Mouse (Mus musculus) kidney, adult 18-20 months (tissue): ENCODE results near the gene Gm5065.

Experiments used
- DNase-seq: peaks from one replicate; pipeline ENCODE4 v3.0.0; 2021

The Gm5065 gene

GRCm38 (mm10) chr7:5350237-5350636 lies at the start of gene Gm5065:
Gene Gm5065, plus strand, starts transcription at chr7:5350537.
- no peak for DNase-seq

DNA sequence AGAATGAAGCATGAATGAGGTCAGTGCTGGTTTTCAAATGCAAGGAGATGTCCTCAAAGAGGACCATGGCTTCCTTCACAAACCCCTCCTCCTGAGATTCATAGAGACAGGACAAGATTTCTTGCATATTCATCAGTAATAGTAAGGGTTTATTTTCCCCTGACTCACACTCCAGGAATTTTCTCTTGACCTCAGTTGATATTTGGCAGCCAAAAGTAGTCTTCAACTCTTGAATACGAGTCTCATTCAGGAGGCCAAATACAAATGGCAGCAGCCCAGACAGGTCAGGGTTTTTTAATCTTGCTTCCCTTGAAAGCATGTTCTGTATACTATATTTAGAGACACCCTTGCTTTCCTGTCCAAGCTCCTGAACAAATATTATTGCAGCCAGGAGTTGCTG lies 22.8 kb upstream of the Gm5065 start:
- no peak for DNase-seq

DNA sequence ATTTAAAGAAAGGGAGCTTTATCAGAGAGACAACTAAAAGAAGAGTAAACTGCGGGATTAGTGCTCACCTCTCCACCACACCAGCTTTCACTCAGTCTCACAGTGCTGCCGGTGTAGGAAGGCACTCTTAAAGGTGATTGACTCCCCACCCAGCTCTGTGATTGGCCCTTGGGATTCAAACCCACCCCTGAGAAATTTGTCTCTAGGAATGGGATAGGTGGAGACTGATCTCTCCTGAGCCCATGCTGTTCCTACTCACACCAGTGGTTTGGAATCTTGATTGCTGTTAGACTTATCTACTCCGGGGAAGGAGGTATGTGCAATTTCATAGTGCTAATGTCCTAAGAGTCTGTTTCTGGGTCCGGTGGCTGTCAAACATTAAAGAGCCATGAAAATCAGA lies 598 bp downstream of the Gm5065 start, which contains the start of gene Nlrp2:
Gene Nlrp2, minus strand, starts transcription at position 101 of the 400 bp plus-strand sequence.
- no peak for DNase-seq

- DNase-seq, result no peak
These were observed 13.3 kb downstream of the Gm5065 start for GRCm38 (mm10) chr7:5363599-5363998.

DNA sequence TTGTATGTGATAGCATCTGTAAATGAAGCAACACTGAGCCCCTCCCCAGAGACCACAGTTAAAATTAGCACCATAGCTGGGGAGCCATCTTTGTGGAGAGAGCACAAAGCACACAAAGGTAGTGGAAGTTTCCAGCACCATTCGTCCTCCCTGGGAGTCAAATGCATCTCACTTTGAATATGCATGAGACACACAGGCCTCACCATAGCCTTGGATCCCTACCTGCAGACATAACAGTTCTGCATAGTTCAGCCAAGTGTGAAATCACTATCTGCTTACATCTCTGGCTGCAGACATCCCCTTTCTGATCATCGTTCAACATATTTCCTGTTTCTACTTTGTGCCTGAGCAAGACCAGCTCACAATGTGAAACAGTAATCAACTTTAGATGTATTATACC lies 16.4 kb downstream of the Gm5065 start:
- no peak for DNase-seq

DNA sequence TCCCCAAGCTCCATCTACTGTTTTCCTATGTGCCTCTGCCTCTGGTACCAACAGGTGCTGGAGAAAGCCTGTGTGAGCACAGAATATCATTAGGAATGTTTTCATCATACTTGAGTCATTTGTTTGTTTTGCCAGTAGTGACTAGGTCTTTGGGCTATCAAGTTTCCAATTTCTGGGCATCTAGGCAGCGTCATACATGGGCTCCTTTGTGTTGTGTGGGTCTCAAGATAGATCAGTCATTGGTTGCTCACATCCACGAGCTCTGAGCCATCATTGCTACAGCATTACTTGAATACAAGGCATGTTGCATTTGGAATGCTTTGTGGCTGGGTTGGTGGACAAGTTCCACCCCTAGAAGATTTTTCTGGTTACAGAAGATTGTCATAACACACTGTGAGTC lies 55.9 kb downstream of the Gm5065 start:
- DNase-seq, result no peak
